Mouse (Mus musculus): Measurements from ENCODE around the gene Catsperg1.
"Not testable (repeated sequence)": the region's sequence is repeated elsewhere in the genome, so short reads cannot be mapped to it uniquely, and the experiment has no call there.

DNA sequence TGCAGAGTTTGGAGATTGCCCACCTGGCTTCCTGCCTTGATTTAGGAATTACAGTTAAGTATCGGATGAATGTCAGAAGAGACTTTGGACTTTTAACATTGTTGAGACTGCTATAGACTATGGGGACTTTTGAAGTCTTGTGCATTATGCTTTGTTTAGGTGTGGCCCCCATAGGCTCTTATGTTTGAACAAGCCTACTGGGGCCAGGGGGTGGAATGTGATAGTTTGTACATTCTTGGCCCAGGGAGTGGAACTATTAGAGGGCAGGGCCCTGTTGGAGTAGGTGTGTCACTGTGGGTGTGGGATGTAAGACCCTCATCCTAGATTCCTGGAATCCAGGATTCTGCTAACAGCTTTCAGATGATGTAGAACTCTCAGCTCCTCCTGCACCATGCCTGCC is 19.6 kb downstream of the Catsperg1 start:
- not testable (repeated sequence) for TF ChIP-seq CTCF, POLR2A (IDR thresholded peaks at IDR 0.05; ENCODE audit: insufficient read depth, low read depth, low read length)
